Mouse (Mus musculus) kidney, adult 2 months (tissue): ENCODE data around the gene Mettl16. TPM values are rescaled to one million over a fixed set of nuclear protein-coding genes. Genes with fewer than 3 reads are reported as not detected.

Source experiments
- DNase-seq: peaks from one replicate; pipeline ENCODE4 v3.0.0; 2021
- H3K27ac ChIP-seq: fragments of 200-500 bp; 2 replicates; pipeline ENCODE4 v1.5.1; 2012; ENCODE audit warnings: low read depth, low read length, control low read depth, inconsistent platforms; ENCODE audit not compliant: insufficient read depth
- H3K27me3 ChIP-seq: fragments of 200-500 bp; replicated peaks from 2 replicates; pipeline ENCODE4 v1.6.1; 2012; ENCODE audit warnings: mild to moderate bottlenecking, moderate library complexity, low read length, inconsistent platforms; ENCODE audit not compliant: control insufficient read depth, insufficient read depth
- H3K36me3 ChIP-seq: fragments of 200-500 bp; 2 replicates; pipeline ENCODE4 v1.6.1; 2012; ENCODE audit warnings: mild to moderate bottlenecking, moderate library complexity, low read length, inconsistent platforms; ENCODE audit not compliant: control insufficient read depth, insufficient read depth
- H3K4me1 ChIP-seq: fragments of 200-500 bp; 2 replicates; pipeline ENCODE4 v1.6.1; 2011; ENCODE audit warnings: low read length; ENCODE audit not compliant: control insufficient read depth, insufficient read depth
- H3K4me3 ChIP-seq: fragments of 200-500 bp; 2 replicates; pipeline ENCODE4 v1.5.1; 2011; ENCODE audit warnings: mild to moderate bottlenecking, low read depth, low read length, control low read depth; ENCODE audit not compliant: insufficient read depth
- CTCF ChIP-seq: fragments of 200-500 bp; conservative IDR thresholded peaks from 2 replicates; pipeline ENCODE4 v1.5.1; 2011; ENCODE audit warnings: low read depth, mild to moderate bottlenecking, control low read depth, low read length, moderate library complexity, mixed read lengths; ENCODE audit not compliant: insufficient read depth, insufficient read length
- POLR2A ChIP-seq: fragments of 200-500 bp; IDR thresholded peaks from one replicate; pipeline ENCODE4 v1.6.1; 2011; ENCODE audit warnings: low read depth, low read length, control low read depth
- WGBS: fragments of 180-500 bp; shearing (Covaris S2); methylation state at CpG from one replicate; pipeline ENCODE4 v1.1.7; 2018; 5-methylcytosine and 5-hydroxymethylcytosine counted together
- polyA plus RNA-seq: library from polyadenylated mRNA; depleted of rRNA; stranded (reverse); fragments of >200 nt; gene quantifications from 2 replicates; pipeline ENCODE4 v1.2.3, GENCODE M21; 2012

Gene Mettl16
- polyA plus RNA-seq, 1 experiment = 3.8 TPM

GRCm38 (mm10) chr11:74832503-74833143 is 62.0 kb downstream of the Mettl16 start:
- no peaks in the 10 kb centered on the region for H3K36me3 ChIP-seq
- peak overlapping the region; percentile 54 for H3K27ac ChIP-seq
- H3K4me3 ChIP-seq = peak overlapping the region; percentile 27
- H3K4me1 ChIP-seq = peaks cover 43% of the 10 kb centered on the region
- no peaks in the 10 kb centered on the region for H3K27me3 ChIP-seq
- DNase-seq = peak; percentile 78
- TF ChIP-seq CTCF = no peak
- no peak for TF ChIP-seq POLR2A
- 2% methylated on average over 26 of the region's 26 CpGs for WGBS

- Histone ChIP-seq H3K27me3 (no peaks in the 10 kb centered on the region), H3K4me3 (no peak overlapping the region), H3K27ac (peak overlapping the region; percentile 61), H3K4me1 (peaks cover 32% of the 10 kb centered on the region), H3K36me3 (no peaks in the 10 kb centered on the region)
- WGBS = 50% methylated on average over 8 of the region's 8 CpGs
- peak; percentile 61 for DNase-seq
- TF ChIP-seq POLR2A (no peak), CTCF (no peak)
Observed at GRCm38 (mm10) chr11:74833536-74834358, 63.1 kb downstream of the Mettl16 start.

DNA sequence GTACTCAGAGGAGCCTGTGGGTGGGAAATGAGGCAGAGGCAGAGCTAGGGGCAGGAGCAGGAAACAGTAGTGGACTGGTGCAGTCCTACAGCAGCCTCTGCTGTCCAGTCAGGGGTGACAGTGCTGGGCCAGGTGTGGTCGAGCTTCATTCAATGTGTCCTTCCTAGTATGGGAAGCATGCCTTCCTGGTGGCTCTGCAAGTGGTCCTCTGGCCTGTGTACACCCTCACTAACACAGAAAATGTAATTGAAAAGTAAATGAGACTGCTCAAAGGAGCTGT is 63.7 kb downstream of the Mettl16 start:
- TF ChIP-seq POLR2A (no peak), CTCF (0 out of 2 replicates have a peak, but pooled peaks have one; percentile 15)
- DNase-seq = no peak
- no peaks in the 10 kb centered on the region for H3K27me3 ChIP-seq
- H3K4me3 ChIP-seq = no peak overlapping the region
- peaks cover 32% of the 10 kb centered on the region for H3K4me1 ChIP-seq
- H3K36me3 ChIP-seq = no peaks in the 10 kb centered on the region
- 3% methylated on average over 1 of the region's 1 CpGs for WGBS
- H3K27ac ChIP-seq = peak overlapping the region; percentile 61

DNA sequence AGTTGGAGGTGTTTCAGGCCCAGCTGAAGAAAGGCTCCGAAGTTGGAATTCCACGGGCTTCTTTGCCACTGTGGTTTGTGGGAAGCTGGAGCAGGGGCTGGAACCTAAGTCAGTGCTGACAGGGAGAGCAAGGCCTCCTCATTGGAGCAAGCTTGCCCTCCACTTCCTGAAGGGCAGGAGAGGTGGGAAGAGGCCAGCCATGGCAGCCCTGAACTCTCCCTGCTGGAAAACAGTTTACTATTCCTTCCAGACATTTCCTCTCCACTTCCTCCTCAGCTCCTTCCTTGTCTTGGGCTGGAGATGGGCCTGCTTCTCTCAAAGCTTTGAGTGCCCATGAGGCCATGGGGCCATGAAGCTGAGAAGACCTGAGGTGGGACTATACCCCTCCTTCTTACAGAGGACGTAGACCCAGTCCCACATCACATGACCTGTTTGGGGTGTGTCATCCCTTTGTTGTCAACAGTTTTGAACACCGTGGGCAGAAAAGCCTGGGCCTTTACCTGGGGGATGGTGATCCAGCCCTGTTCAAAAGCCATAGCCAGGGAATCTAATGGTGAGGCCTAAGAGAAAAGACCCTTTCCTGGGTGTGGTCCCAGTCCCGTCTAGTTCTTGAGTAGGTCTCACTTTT is 64.1 kb downstream of the Mettl16 start:
- DNase-seq = no peak
- Histone ChIP-seq H3K4me3 (no peak overlapping the region), H3K27me3 (no peaks in the 10 kb centered on the region), H3K27ac (peak overlapping the region; percentile 61), H3K36me3 (no peaks in the 10 kb centered on the region), H3K4me1 (peaks cover 34% of the 10 kb centered on the region)
- WGBS = 14% methylated on average over 5 of the region's 5 CpGs
- TF ChIP-seq CTCF = no peak

GRCm38 (mm10) chr11:74835593-74836224 is 65.1 kb downstream of the Mettl16 start:
- Histone ChIP-seq H3K27me3 (no peaks in the 10 kb centered on the region), H3K4me1 (peaks cover 43% of the 10 kb centered on the region), H3K36me3 (no peaks in the 10 kb centered on the region), H3K4me3 (no peak overlapping the region), H3K27ac (no peak overlapping the region)
- TF ChIP-seq POLR2A (no peak), CTCF (no peak)
- 63% methylated on average over 6 of the region's 6 CpGs for WGBS
- no peak for DNase-seq

GRCm38 (mm10) chr11:74836225-74837055 is 65.8 kb downstream of the Mettl16 start:
- Histone ChIP-seq H3K4me3 (no peak overlapping the region), H3K27me3 (no peaks in the 10 kb centered on the region), H3K27ac (no peak overlapping the region), H3K4me1 (peaks cover 49% of the 10 kb centered on the region), H3K36me3 (no peaks in the 10 kb centered on the region)
- no peak for TF ChIP-seq CTCF
- no peak for TF ChIP-seq POLR2A
- no peak for DNase-seq
- WGBS = 90% methylated on average over 22 of the region's 22 CpGs
